Mouse (Mus musculus) forebrain, embryonic 12.5 days (tissue): ENCODE measurements at regions not wholly inside any gene's neighbourhood (a gene's known extent, or its start where the extent isn't known, plus 50 kb on each side); places are given as distances from the start of the nearest gene placed in this dataset.

Source experiments
- ATAC-seq: fragments of 200-750 bp; cut with Nextera tagmentation; 2 replicates; pipeline ENCODE4 v1.8.0; 2017; ENCODE audit warnings: moderate TSS enrichment; ENCODE audit not compliant: low FRiP score
- H3K27ac ChIP-seq: fragments of 300-500 bp; sonication (generic); 2 replicates; pipeline ENCODE4 v1.5.1; 2016; ENCODE audit warnings: mild to moderate bottlenecking
- H3K27me3 ChIP-seq: fragments of 300-500 bp; sonication (generic); 2 replicates; pipeline ENCODE4 v1.6.1; 2016; ENCODE audit warnings: mild to moderate bottlenecking
- H3K36me3 ChIP-seq: fragments of 300-500 bp; sonication (generic); replicated peaks from 2 replicates; pipeline ENCODE4 v1.6.1; 2016; ENCODE audit warnings: mild to moderate bottlenecking
- H3K4me1 ChIP-seq: fragments of 300-500 bp; sonication (generic); 2 replicates; pipeline ENCODE4 v1.6.1; 2016
- H3K4me2 ChIP-seq: fragments of 300-500 bp; sonication (generic); 2 replicates; pipeline ENCODE4 v1.6.1; 2016; ENCODE audit warnings: mild to moderate bottlenecking, moderate library complexity
- H3K4me3 ChIP-seq: fragments of 300-500 bp; sonication (generic); replicated peaks from 2 replicates; pipeline ENCODE4 v1.5.1; 2016; ENCODE audit warnings: mild to moderate bottlenecking
- H3K9ac ChIP-seq: fragments of 300-500 bp; sonication (generic); 2 replicates; pipeline ENCODE4 v1.6.1; 2016; ENCODE audit warnings: mild to moderate bottlenecking
- H3K9me3 ChIP-seq: fragments of 300-500 bp; sonication (generic); 2 replicates; pipeline ENCODE4 v1.6.1; 2016
- WGBS: fragments of 180-500 bp; shearing (Covaris S2); methylation state at CpG from one replicate; pipeline ENCODE4 v1.1.7; 2016; 5-methylcytosine and 5-hydroxymethylcytosine counted together

GRCm38 (mm10) chr3:45523281-45523680, 145.1 kb downstream of the Pcdh10 start:
- H3K9ac ChIP-seq = no peak overlapping the region
- H3K4me3 ChIP-seq = no peak overlapping the region
- H3K4me2 ChIP-seq = no peak overlapping the region
- ATAC-seq = no peak
- WGBS = 90% methylated on average over 4 of the region's 4 CpGs
- H3K4me1 ChIP-seq = no peaks in the 10 kb centered on the region
- no peak overlapping the region for H3K27ac ChIP-seq
- H3K9me3 ChIP-seq = no peaks in the 10 kb centered on the region
- no peaks in the 10 kb centered on the region for H3K27me3 ChIP-seq
- H3K36me3 ChIP-seq = no peaks in the 10 kb centered on the region

GRCm38 (mm10) chr3:45547091-45547490, 168.9 kb downstream of the Pcdh10 start:
- no peaks in the 10 kb centered on the region for H3K9me3 ChIP-seq
- H3K36me3 ChIP-seq = no peaks in the 10 kb centered on the region
- H3K4me3 ChIP-seq = no peak overlapping the region
- no peak for ATAC-seq
- 91% methylated on average over 3 of the region's 3 CpGs for WGBS
- H3K27ac ChIP-seq = no peak overlapping the region
- H3K4me1 ChIP-seq = no peaks in the 10 kb centered on the region
- H3K9ac ChIP-seq = no peak overlapping the region
- no peaks in the 10 kb centered on the region for H3K27me3 ChIP-seq
- no peak overlapping the region for H3K4me2 ChIP-seq

GRCm38 (mm10) chr3:45555736-45556135, 177.5 kb downstream of the Pcdh10 start:
- no peaks in the 10 kb centered on the region for H3K27me3 ChIP-seq
- H3K27ac ChIP-seq = no peak overlapping the region
- no peaks in the 10 kb centered on the region for H3K4me1 ChIP-seq
- H3K9ac ChIP-seq = no peak overlapping the region
- no peak overlapping the region for H3K4me3 ChIP-seq
- H3K36me3 ChIP-seq = no peaks in the 10 kb centered on the region
- H3K4me2 ChIP-seq = no peak overlapping the region
- H3K9me3 ChIP-seq = no peaks in the 10 kb centered on the region
- 31% methylated on average over 1 of the region's 1 CpGs for WGBS
- ATAC-seq = peak; percentile 79; the same call in 1 of the 2 replicates

GRCm38 (mm10) chr3:45572995-45573394, 194.8 kb downstream of the Pcdh10 start:
- H3K27me3 ChIP-seq = no peaks in the 10 kb centered on the region
- H3K4me2 ChIP-seq = no peak overlapping the region
- no peaks in the 10 kb centered on the region for H3K9me3 ChIP-seq
- no peaks in the 10 kb centered on the region for H3K4me1 ChIP-seq
- WGBS = 96% methylated on average over 1 of the region's 1 CpGs
- ATAC-seq = no peak
- no peaks in the 10 kb centered on the region for H3K36me3 ChIP-seq
- H3K4me3 ChIP-seq = no peak overlapping the region
- H3K9ac ChIP-seq = no peak overlapping the region
- no peak overlapping the region for H3K27ac ChIP-seq

- no peaks in the 10 kb centered on the region for H3K27me3 ChIP-seq
- H3K9me3 ChIP-seq = no peaks in the 10 kb centered on the region
- no peaks in the 10 kb centered on the region for H3K4me1 ChIP-seq
- no peak overlapping the region for H3K4me2 ChIP-seq
- 94% methylated on average over 1 of the region's 1 CpGs for WGBS
- H3K4me3 ChIP-seq = no peak overlapping the region
- no peaks in the 10 kb centered on the region for H3K36me3 ChIP-seq
- no peak for ATAC-seq
- H3K9ac ChIP-seq = no peak overlapping the region
- no peak overlapping the region for H3K27ac ChIP-seq
These were observed 198.8 kb downstream of the Pcdh10 start for GRCm38 (mm10) chr3:45577035-45577434.

GRCm38 (mm10) chr3:45593561-45593960, 215.4 kb downstream of the Pcdh10 start:
- no peak for ATAC-seq
- Histone ChIP-seq H3K27ac (no peak overlapping the region), H3K4me2 (no peak overlapping the region), H3K4me3 (no peak overlapping the region), H3K4me1 (no peaks in the 10 kb centered on the region), H3K9ac (no peak overlapping the region), H3K36me3 (no peaks in the 10 kb centered on the region), H3K27me3 (no peaks in the 10 kb centered on the region), H3K9me3 (no peaks in the 10 kb centered on the region)
- WGBS = 63% methylated on average over 1 of the region's 1 CpGs

GRCm38 (mm10) chr3:45602278-45602677, 224.1 kb downstream of the Pcdh10 start:
- Histone ChIP-seq H3K4me2 (no peak overlapping the region), H3K9ac (no peak overlapping the region), H3K4me1 (no peaks in the 10 kb centered on the region), H3K9me3 (no peaks in the 10 kb centered on the region), H3K36me3 (no peaks in the 10 kb centered on the region), H3K27me3 (no peaks in the 10 kb centered on the region), H3K4me3 (no peak overlapping the region), H3K27ac (no peak overlapping the region)
- no peak for ATAC-seq
- 92% methylated on average over 2 of the region's 2 CpGs for WGBS

GRCm38 (mm10) chr3:45603151-45603550, 225.0 kb downstream of the Pcdh10 start:
- ATAC-seq = no peak
- no peaks in the 10 kb centered on the region for H3K36me3 ChIP-seq
- no peak overlapping the region for H3K27ac ChIP-seq
- H3K27me3 ChIP-seq = no peaks in the 10 kb centered on the region
- H3K9ac ChIP-seq = no peak overlapping the region
- no peak overlapping the region for H3K4me2 ChIP-seq
- H3K9me3 ChIP-seq = no peaks in the 10 kb centered on the region
- WGBS = 85% methylated on average over 5 of the region's 5 CpGs
- H3K4me1 ChIP-seq = no peaks in the 10 kb centered on the region
- no peak overlapping the region for H3K4me3 ChIP-seq

- Histone ChIP-seq H3K4me2 (no peak overlapping the region), H3K4me3 (no peak overlapping the region), H3K27me3 (no peaks in the 10 kb centered on the region), H3K9me3 (no peaks in the 10 kb centered on the region), H3K9ac (no peak overlapping the region), H3K27ac (no peak overlapping the region), H3K4me1 (no peaks in the 10 kb centered on the region), H3K36me3 (no peaks in the 10 kb centered on the region)
- no peak for ATAC-seq
These were observed 242.5 kb downstream of the Pcdh10 start for GRCm38 (mm10) chr3:45620729-45621128.

- H3K9me3 ChIP-seq = no peaks in the 10 kb centered on the region
- no peak overlapping the region for H3K27ac ChIP-seq
- no peaks in the 10 kb centered on the region for H3K27me3 ChIP-seq
- H3K4me2 ChIP-seq = no peak overlapping the region
- no peak overlapping the region for H3K9ac ChIP-seq
- WGBS = 92% methylated on average over 6 of the region's 6 CpGs
- ATAC-seq = no peak
- no peak overlapping the region for H3K4me3 ChIP-seq
- no peaks in the 10 kb centered on the region for H3K4me1 ChIP-seq
- H3K36me3 ChIP-seq = no peaks in the 10 kb centered on the region
These were observed 267.8 kb downstream of the Pcdh10 start for GRCm38 (mm10) chr3:45645856-45646450.

- Histone ChIP-seq H3K36me3 (no peaks in the 10 kb centered on the region), H3K9ac (no peak overlapping the region), H3K27me3 (no peaks in the 10 kb centered on the region), H3K27ac (no peak overlapping the region), H3K4me1 (no peaks in the 10 kb centered on the region), H3K4me2 (no peak overlapping the region), H3K4me3 (no peak overlapping the region), H3K9me3 (no peaks in the 10 kb centered on the region)
- no peak for ATAC-seq
These were observed 271.2 kb downstream of the Pcdh10 start for GRCm38 (mm10) chr3:45649361-45649760.

GRCm38 (mm10) chr3:45657023-45657422, 278.8 kb downstream of the Pcdh10 start:
- Histone ChIP-seq H3K9me3 (no peaks in the 10 kb centered on the region), H3K36me3 (no peaks in the 10 kb centered on the region), H3K4me3 (no peak overlapping the region), H3K4me2 (no peak overlapping the region), H3K9ac (no peak overlapping the region), H3K27ac (no peak overlapping the region), H3K4me1 (no peaks in the 10 kb centered on the region), H3K27me3 (no peaks in the 10 kb centered on the region)
- WGBS = 59% methylated on average over 5 of the region's 5 CpGs
- ATAC-seq = peak; percentile 17; the same call in 1 of the 2 replicates

- no peak for ATAC-seq
- H3K9me3 ChIP-seq = no peaks in the 10 kb centered on the region
- H3K27ac ChIP-seq = no peak overlapping the region
- no peaks in the 10 kb centered on the region for H3K36me3 ChIP-seq
- H3K9ac ChIP-seq = no peak overlapping the region
- H3K4me3 ChIP-seq = no peak overlapping the region
- H3K27me3 ChIP-seq = no peaks in the 10 kb centered on the region
- H3K4me1 ChIP-seq = no peaks in the 10 kb centered on the region
- WGBS = 81% methylated on average over 2 of the region's 2 CpGs
- no peak overlapping the region for H3K4me2 ChIP-seq
These were observed 280.0 kb downstream of the Pcdh10 start for GRCm38 (mm10) chr3:45658093-45658776.
